Mouse (Mus musculus) forebrain, embryonic 12.5 days (tissue): Measurements from ENCODE around the gene Pak2. TPM values are rescaled to one million over a fixed set of nuclear protein-coding genes. Genes with fewer than 3 reads are reported as not detected.

ENCODE experiments used
- ATAC-seq: fragments of 200-750 bp; cut with Nextera tagmentation; 2 replicates; pipeline ENCODE4 v1.8.0; 2017; ENCODE audit warnings: moderate TSS enrichment; ENCODE audit not compliant: low FRiP score
- H3K27ac ChIP-seq: fragments of 300-500 bp; sonication (generic); 2 replicates; pipeline ENCODE4 v1.5.1; 2016; ENCODE audit warnings: mild to moderate bottlenecking
- H3K27me3 ChIP-seq: fragments of 300-500 bp; sonication (generic); 2 replicates; pipeline ENCODE4 v1.6.1; 2016; ENCODE audit warnings: mild to moderate bottlenecking
- H3K36me3 ChIP-seq: fragments of 300-500 bp; sonication (generic); replicated peaks from 2 replicates; pipeline ENCODE4 v1.6.1; 2016; ENCODE audit warnings: mild to moderate bottlenecking
- H3K4me1 ChIP-seq: fragments of 300-500 bp; sonication (generic); 2 replicates; pipeline ENCODE4 v1.6.1; 2016
- H3K4me2 ChIP-seq: fragments of 300-500 bp; sonication (generic); 2 replicates; pipeline ENCODE4 v1.6.1; 2016; ENCODE audit warnings: mild to moderate bottlenecking, moderate library complexity
- H3K4me3 ChIP-seq: fragments of 300-500 bp; sonication (generic); replicated peaks from 2 replicates; pipeline ENCODE4 v1.5.1; 2016; ENCODE audit warnings: mild to moderate bottlenecking
- H3K9ac ChIP-seq: fragments of 300-500 bp; sonication (generic); 2 replicates; pipeline ENCODE4 v1.6.1; 2016; ENCODE audit warnings: mild to moderate bottlenecking
- H3K9me3 ChIP-seq: fragments of 300-500 bp; sonication (generic); 2 replicates; pipeline ENCODE4 v1.6.1; 2016
- WGBS: fragments of 180-500 bp; shearing (Covaris S2); methylation state at CpG from one replicate; pipeline ENCODE4 v1.1.7; 2016; 5-methylcytosine and 5-hydroxymethylcytosine counted together
- microRNA-seq: library from miRNA; unstranded; fragments of <30 nt; microRNA quantifications from one replicate; pipeline ENCODE4, GENCODE M21; 2017
- polyA plus RNA-seq: library from polyadenylated mRNA; unstranded; fragments of >200 nt; fragmentation: Nextera tagmentation; extraction: Ambion mirVana; gene quantifications from 2 replicates; pipeline ENCODE4 v1.2.1, GENCODE M21; 2016

Gene Pak2
- polyA plus RNA-seq, 1 experiment from 2014 or later = 57.1 TPM

DNA sequence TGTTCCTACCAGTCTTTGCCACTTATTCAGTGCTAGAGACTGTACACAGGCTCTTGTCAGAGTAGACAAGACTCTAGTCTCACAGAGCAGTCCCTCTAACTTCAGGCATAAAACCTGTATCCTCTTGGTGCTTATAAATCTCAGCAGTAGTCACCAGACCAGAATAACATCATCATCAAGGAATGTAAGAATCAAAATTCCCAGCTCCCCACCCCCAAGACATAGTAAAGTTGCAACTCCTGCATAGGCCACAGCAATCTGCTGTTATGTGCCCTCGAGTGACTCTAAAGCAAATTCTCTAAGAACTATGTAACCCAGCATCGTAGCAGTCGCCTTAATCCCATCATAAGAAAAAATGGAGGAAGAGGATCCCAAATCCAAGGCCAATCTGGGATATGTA is 99.6 kb downstream of the Pak2 start:
- WGBS = 97% methylated on average over 3 of the region's 3 CpGs
- Histone ChIP-seq H3K4me2 (no peak overlapping the region), H3K9ac (no peak overlapping the region; the same call in 1 of the 2 replicates), H3K9me3 (no peaks in the 10 kb centered on the region), H3K27me3 (no peaks in the 10 kb centered on the region), H3K36me3 (peaks cover 43% of the 10 kb centered on the region), H3K4me1 (no peaks in the 10 kb centered on the region), H3K27ac (no peak overlapping the region), H3K4me3 (no peak overlapping the region)
- ATAC-seq = no peak

GRCm38 (mm10) chr16:31975258-31975657 is 103.9 kb downstream of the Pak2 start:
- no peak overlapping the region for H3K4me2 ChIP-seq
- H3K9me3 ChIP-seq = no peaks in the 10 kb centered on the region
- no peaks in the 10 kb centered on the region for H3K27me3 ChIP-seq
- H3K9ac ChIP-seq = no peak overlapping the region
- no peak overlapping the region for H3K27ac ChIP-seq
- H3K36me3 ChIP-seq = peaks cover 54% of the 10 kb centered on the region
- 89% methylated on average over 4 of the region's 4 CpGs for WGBS
- H3K4me1 ChIP-seq = no peaks in the 10 kb centered on the region
- H3K4me3 ChIP-seq = no peak overlapping the region
- no peak for ATAC-seq

Small RNA genes lying within 50 kb of the gene (microRNA-seq; reads per million reads assigned to microRNA genes)
- not detected for gene Gm26269

Other genes starting within 250 kb of the Pak2 start
- gene Meltf, start 200.5 kb downstream of the Pak2 start, polyA plus RNA-seq = 0.09 TPM in 2 replicates
- 1.1 and 1.5 TPM in 2 replicates for gene Pigz, start 145.5 kb downstream of the Pak2 start, polyA plus RNA-seq
- 79.7 and 91.9 TPM in 2 replicates for gene 0610012G03Rik, start 130.8 kb downstream of the Pak2 start, polyA plus RNA-seq
- 134 TPM in 2 replicates for gene Ncbp2, start 130.8 kb downstream of the Pak2 start, polyA plus RNA-seq
- gene Senp5, start 76.1 kb downstream of the Pak2 start, polyA plus RNA-seq = 24.1 and 25.0 TPM in 2 replicates
- 127 and 133 TPM in 2 replicates for gene Pigx, start 20.4 kb upstream of the Pak2 start, polyA plus RNA-seq
- gene Cep19, start 20.5 kb upstream of the Pak2 start, polyA plus RNA-seq = 39.7 and 43.8 TPM in 2 replicates
- gene Nrros, start 86.3 kb upstream of the Pak2 start, polyA plus RNA-seq = 6.8 and 7.4 TPM in 2 replicates
- gene Bex6, start 100.5 kb upstream of the Pak2 start, polyA plus RNA-seq = not detected in 2 replicates
- 14.3 and 25.8 TPM in 2 replicates for gene Fbxo45, start 167.8 kb upstream of the Pak2 start, polyA plus RNA-seq
- gene Wdr53, start 167.9 kb upstream of the Pak2 start, polyA plus RNA-seq = 16.8 and 17.8 TPM in 2 replicates
- not detected in 2 replicates for gene Smco1, start 192.1 kb upstream of the Pak2 start, polyA plus RNA-seq
- 33.6 and 38.4 TPM in 2 replicates for gene Rnf168, start 198.1 kb upstream of the Pak2 start, polyA plus RNA-seq